Mouse (Mus musculus) spleen, postnatal 10 days (tissue): ENCODE data around the gene Acod1.

Experiments used
- DNase-seq, 2 experiments: peaks; one replicate each; pipeline ENCODE4 v3.0.0; 2021 to 2022; ENCODE audit warnings: low spot score in 2 of 2

Gene Acod1

GRCm38 (mm10) chr14:103046677-103047076, at the start of gene Acod1:
TSS of gene Acod1 (plus strand) at chr14:103046977.
- DNase-seq = no peak

- peak in 1 of 2 experiments; percentile 26 for DNase-seq
Observed at GRCm38 (mm10) chr14:103007737-103008136, 39.0 kb upstream of the Acod1 start.

GRCm38 (mm10) chr14:103011782-103012181, 35.0 kb upstream of the Acod1 start:
- peak in 1 of 2 experiments; percentile 52 for DNase-seq

- DNase-seq = peak; percentile 24 to 62
Observed at GRCm38 (mm10) chr14:103012563-103013150, 34.1 kb upstream of the Acod1 start.

GRCm38 (mm10) chr14:103017009-103017408, 29.8 kb upstream of the Acod1 start:
- no peak for DNase-seq

GRCm38 (mm10) chr14:103020046-103020445, 26.7 kb upstream of the Acod1 start:
- no peak for DNase-seq

GRCm38 (mm10) chr14:103029203-103029602, 17.6 kb upstream of the Acod1 start:
- no peak for DNase-seq

- peak in 1 of 2 experiments; percentile 45 for DNase-seq
Observed at GRCm38 (mm10) chr14:103033271-103033823, 13.4 kb upstream of the Acod1 start.

GRCm38 (mm10) chr14:103034076-103034475, 12.7 kb upstream of the Acod1 start:
- peak in 1 of 2 experiments; percentile 33 for DNase-seq

GRCm38 (mm10) chr14:103037016-103037415, 9.8 kb upstream of the Acod1 start:
- no peak for DNase-seq

GRCm38 (mm10) chr14:103048292-103049086, 1.7 kb downstream of the Acod1 start:
- DNase-seq = no peak

- DNase-seq = peak; percentile 68 to 89
Observed at GRCm38 (mm10) chr14:103051159-103051769, 4.5 kb downstream of the Acod1 start.

- DNase-seq = no peak
Observed at GRCm38 (mm10) chr14:103054731-103055130, 8.0 kb downstream of the Acod1 start.

- DNase-seq = no peak
Observed at GRCm38 (mm10) chr14:103056601-103057000, 9.8 kb downstream of the Acod1 start.

- DNase-seq = no peak
Observed at GRCm38 (mm10) chr14:103058998-103059397, 12.2 kb downstream of the Acod1 start.

GRCm38 (mm10) chr14:103059495-103059894, 12.7 kb downstream of the Acod1 start:
- no peak for DNase-seq

GRCm38 (mm10) chr14:103065294-103066167, 18.8 kb downstream of the Acod1 start:
- peak; percentile 75 to 88 for DNase-seq

- DNase-seq = no peak
Observed at GRCm38 (mm10) chr14:103069465-103069863, 22.7 kb downstream of the Acod1 start.

- DNase-seq = peak; percentile 82 to 94
Observed at GRCm38 (mm10) chr14:103069864-103070611, 23.3 kb downstream of the Acod1 start, which contains the start of gene Cln5. TSS of gene Cln5 (plus strand) at chr14:103070216.

GRCm38 (mm10) chr14:103070790-103071189, 24.0 kb downstream of the Acod1 start:
- peak; percentile 50 to 51 for DNase-seq

- DNase-seq = no peak
Observed at GRCm38 (mm10) chr14:103071471-103071870, 24.7 kb downstream of the Acod1 start.
